Mouse (Mus musculus) bone marrow macrophage, adult 2 months (primary cell): ENCODE measurements around the gene Rad9b. TPM values are rescaled to one million over a fixed set of nuclear protein-coding genes. Genes with fewer than 3 reads are reported as not detected.

Experiments used
- H3K27ac ChIP-seq: 2 replicates; pipeline ENCODE4 v1.5.1; 2012; ENCODE audit warnings: low read depth, low read length; ENCODE audit not compliant: insufficient read depth
- H3K4me1 ChIP-seq: 2 replicates; pipeline ENCODE4 v1.6.1; 2012; ENCODE audit warnings: low read length; ENCODE audit not compliant: control insufficient read depth, insufficient read depth
- H3K4me3 ChIP-seq: 2 replicates; pipeline ENCODE4 v1.5.1; 2012; ENCODE audit warnings: mild to moderate bottlenecking, low read length, moderate library complexity; ENCODE audit not compliant: insufficient read depth
- CTCF ChIP-seq: IDR thresholded peaks from 2 replicates; pipeline ENCODE4 v1.5.1; 2012; ENCODE audit warnings: low read depth, mild to moderate bottlenecking, low read length, moderate library complexity
- POLR2A ChIP-seq: IDR thresholded peaks from 2 replicates; pipeline ENCODE4 v1.6.1; 2012; ENCODE audit warnings: mild to moderate bottlenecking, low read depth, low read length, borderline replicate concordance
- polyA plus RNA-seq: library from polyadenylated mRNA; stranded (reverse); fragments of >200 nt; gene quantifications from 2 replicates; pipeline ENCODE4 v1.2.4, GENCODE M21; 2012; ENCODE audit not compliant: missing spikeins, insufficient read depth, insufficient read length

Rad9b gene
- polyA plus RNA-seq, 1 experiment = 2.6 TPM

- H3K27ac ChIP-seq = peak overlapping the region; percentile 85
- peaks cover 31% of the 10 kb centered on the region for H3K4me1 ChIP-seq
- peak overlapping the region; percentile 74 for H3K4me3 ChIP-seq
- TF ChIP-seq POLR2A (no peak), CTCF (no peak)
Observed at GRCm38 (mm10) chr5:122392227-122393004, 38.4 kb upstream of the Rad9b start.

- TF ChIP-seq POLR2A = no peak
- peak; percentile 28; the same call in 1 of the 2 replicates for TF ChIP-seq CTCF
- H3K4me3 ChIP-seq = peak within 1 kb of the TSS; percentile 74
- H3K4me1 ChIP-seq = peaks cover 25% of the 10 kb centered on the region
- H3K27ac ChIP-seq = peak within 1 kb of the TSS; percentile 85
Observed at GRCm38 (mm10) chr5:122391786-122392180, 37.8 kb upstream of the Rad9b start, which contains the start of gene Arpc3. Gene Arpc3 (plus strand): TSS chr5:122391878.

- no peak overlapping the region for H3K4me3 ChIP-seq
- H3K4me1 ChIP-seq = peaks cover 20% of the 10 kb centered on the region
- H3K27ac ChIP-seq = no peak overlapping the region
- no peak for TF ChIP-seq CTCF
- TF ChIP-seq POLR2A = no peak
Observed at GRCm38 (mm10) chr5:122391178-122391785, 37.2 kb upstream of the Rad9b start.

GRCm38 (mm10) chr5:122390671-122391070, 36.6 kb upstream of the Rad9b start:
- H3K27ac ChIP-seq = no peak overlapping the region
- TF ChIP-seq CTCF (no peak), POLR2A (no peak)
- H3K4me1 ChIP-seq = peaks cover 17% of the 10 kb centered on the region
- H3K4me3 ChIP-seq = no peak overlapping the region

GRCm38 (mm10) chr5:122390006-122390405, 36.0 kb upstream of the Rad9b start:
- peaks cover 14% of the 10 kb centered on the region for H3K4me1 ChIP-seq
- no peak overlapping the region for H3K4me3 ChIP-seq
- no peak for TF ChIP-seq CTCF
- no peak for TF ChIP-seq POLR2A
- no peak overlapping the region for H3K27ac ChIP-seq

- H3K4me3 ChIP-seq = no peak overlapping the region
- H3K27ac ChIP-seq = no peak overlapping the region
- no peak for TF ChIP-seq POLR2A
- peak; percentile 56 for TF ChIP-seq CTCF
- H3K4me1 ChIP-seq = no peaks in the 10 kb centered on the region
Observed at GRCm38 (mm10) chr5:122379374-122380155, 25.5 kb upstream of the Rad9b start.

- H3K4me3 ChIP-seq = no peak overlapping the region
- H3K27ac ChIP-seq = no peak overlapping the region
- peaks cover 3% of the 10 kb centered on the region; the same call in 1 of the 2 replicates for H3K4me1 ChIP-seq
- TF ChIP-seq POLR2A (no peak), CTCF (no peak)
Observed at GRCm38 (mm10) chr5:122378171-122378570, 24.1 kb upstream of the Rad9b start.

GRCm38 (mm10) chr5:122377101-122377833, 23.2 kb upstream of the Rad9b start:
- TF ChIP-seq CTCF (no peak), POLR2A (no peak)
- Histone ChIP-seq H3K4me1 (peaks cover 3% of the 10 kb centered on the region; the same call in 1 of the 2 replicates), H3K27ac (no peak overlapping the region), H3K4me3 (no peak overlapping the region)

GRCm38 (mm10) chr5:122372878-122373277, 18.8 kb upstream of the Rad9b start:
- TF ChIP-seq CTCF (no peak), POLR2A (no peak)
- peaks cover 3% of the 10 kb centered on the region; the same call in 1 of the 2 replicates for H3K4me1 ChIP-seq
- H3K27ac ChIP-seq = peak overlapping the region; percentile 52
- peak overlapping the region; percentile 79 for H3K4me3 ChIP-seq
